Mouse (Mus musculus) cerebellum, postnatal 4 days (tissue): ENCODE measurements around the gene Olfr589.
"Not testable (repeated sequence)": the region's sequence is repeated elsewhere in the genome, so short reads cannot be mapped to it uniquely, and the experiment has no call there.

Experiments used
- DNase-seq, 2 experiments: peaks; one replicate each; pipeline ENCODE4 v3.0.0; 2022; ENCODE audit warnings: low spot score in 2 of 2, mixed read lengths in 1 of 2

Gene Olfr589

DNA sequence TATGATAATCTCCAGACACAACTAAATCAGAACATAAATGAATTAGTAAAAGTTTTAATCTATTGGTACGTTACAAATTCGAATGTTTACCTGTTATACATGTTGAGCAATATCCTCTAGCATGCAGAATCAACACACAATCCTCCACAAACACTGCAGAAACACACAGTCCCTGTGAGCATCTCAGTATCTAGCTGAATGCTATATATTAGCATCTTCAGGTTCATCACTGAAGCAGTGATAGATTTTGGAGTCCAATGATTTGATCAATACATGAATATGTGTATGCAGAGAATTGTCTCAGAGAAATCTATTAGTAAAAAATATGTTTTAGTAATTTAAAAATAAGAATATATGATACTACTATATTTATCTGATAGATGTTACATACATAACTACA lies at the start of gene Olfr589:
TSS of gene Olfr589 (minus strand) at position 101 of the 400 bp plus-strand sequence.
- no peak for DNase-seq

DNA sequence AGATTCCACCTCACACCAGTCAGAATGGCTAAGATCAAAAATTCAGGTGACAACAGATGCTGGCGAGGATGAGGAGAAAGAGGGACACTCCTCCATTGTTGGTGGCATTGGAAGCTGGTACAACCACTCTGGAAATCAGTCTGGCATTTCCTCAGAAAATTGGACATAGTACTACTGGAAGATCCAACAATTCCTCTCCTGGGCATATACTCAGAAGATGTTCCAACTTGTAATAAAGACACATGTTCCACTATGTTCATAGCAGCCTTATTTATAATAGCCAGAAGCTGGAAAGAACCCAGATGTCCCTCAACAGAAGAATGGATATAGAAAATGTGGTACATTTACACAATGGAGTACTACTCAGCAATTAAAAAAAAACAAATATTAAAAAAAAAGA lies 28.3 kb upstream of the Olfr589 start, which contains the start of gene Olfr592:
TSS of gene Olfr592 (plus strand) at position 301 of the 400 bp plus-strand sequence.
- DNase-seq: not testable (repeated sequence)

DNA sequence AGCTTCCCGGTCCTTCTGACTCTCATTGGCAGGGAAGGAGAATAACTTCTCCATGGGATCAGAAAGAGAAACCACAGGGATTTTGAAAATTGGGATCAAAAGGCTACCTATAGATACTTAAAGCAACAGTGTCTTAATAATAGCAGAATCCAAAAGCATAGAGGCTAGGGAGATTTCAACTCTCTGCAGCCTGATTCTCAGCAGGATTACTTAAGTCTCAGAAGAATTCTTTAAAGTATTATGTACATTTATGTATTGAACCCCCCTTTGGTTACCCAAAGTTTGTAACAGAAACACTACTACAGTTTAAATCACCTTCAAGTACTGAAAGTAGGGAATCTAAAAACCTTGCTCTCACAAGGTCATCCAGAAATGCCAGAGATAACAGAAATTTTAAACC lies 22.1 kb upstream of the Olfr589 start, which contains the start of gene Olfr591:
TSS of gene Olfr591 (minus strand) at position 101 of the 400 bp plus-strand sequence.
- DNase-seq: no peak

GRCm38 (mm10) chr7:103169697-103170096 lies 13.5 kb upstream of the Olfr589 start:
- no peak for DNase-seq

- DNase-seq: no peak
These were observed 15.6 kb downstream of the Olfr589 start, which contains the start of gene Olfr588-ps1 for GRCm38 (mm10) chr7:103140579-103140978. Olfr588-ps1 (plus strand) TSS chr7:103140879.

GRCm38 (mm10) chr7:103125538-103125937 lies 30.6 kb downstream of the Olfr589 start, which contains the start of gene Olfr586:
Olfr586 (minus strand) TSS chr7:103125638.
- DNase-seq: no peak

DNA sequence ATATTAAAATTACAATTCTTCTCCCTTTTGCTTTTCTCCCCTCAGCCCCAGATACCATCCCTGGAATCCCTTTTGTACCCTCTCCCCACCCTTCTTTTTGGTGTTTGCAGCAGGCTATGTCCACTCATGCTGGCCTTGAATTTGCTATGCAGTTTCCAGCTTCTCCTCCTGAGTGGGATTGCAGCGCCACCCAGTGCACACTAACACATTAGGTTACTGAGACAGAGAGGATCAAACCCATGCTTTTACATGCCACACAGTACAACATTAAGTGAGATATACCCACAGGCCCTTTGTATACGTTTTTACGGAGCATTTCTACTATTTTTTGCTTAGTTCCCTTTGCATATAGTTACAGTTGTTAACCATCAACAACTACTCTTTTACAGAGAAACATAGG lies 36.8 kb downstream of the Olfr589 start:
- DNase-seq: no peak
